Mouse (Mus musculus) cerebellum, adult 2 months (tissue): ENCODE measurements at regions not wholly inside any gene's neighbourhood (a gene's known extent, or its start where the extent isn't known, plus 50 kb on each side); places are given as distances from the start of the nearest gene placed in this dataset.
"Not testable (repeated sequence)": the region's sequence is repeated elsewhere in the genome, so short reads cannot be mapped to it uniquely, and the experiment has no call there.

ENCODE experiments used
- DNase-seq, 2 experiments: peaks; one replicate each; pipeline ENCODE4 v3.0.0; 2021
- H3K27ac ChIP-seq: fragments of 200-500 bp; 2 replicates; pipeline ENCODE4 v1.5.1; 2012; ENCODE audit warnings: low read length, control low read depth, inconsistent platforms; ENCODE audit not compliant: insufficient read depth
- H3K27me3 ChIP-seq: fragments of 200-500 bp; 2 replicates; pipeline ENCODE4 v1.6.1; 2012; ENCODE audit warnings: inconsistent platforms, mild to moderate bottlenecking, low read length, moderate library complexity; ENCODE audit not compliant: control insufficient read depth, insufficient read depth
- H3K4me1 ChIP-seq: fragments of 200-500 bp; 2 replicates; pipeline ENCODE4 v1.6.1; 2011; ENCODE audit warnings: low read length; ENCODE audit not compliant: control insufficient read depth, insufficient read depth
- H3K4me3 ChIP-seq: fragments of 200-500 bp; replicated peaks from 2 replicates; pipeline ENCODE3; 2011; ENCODE audit warnings: mild to moderate bottlenecking, low read depth, low read length, control low read depth; ENCODE audit not compliant: insufficient read depth
- CTCF ChIP-seq: fragments of 200-500 bp; IDR thresholded peaks from 2 replicates; pipeline ENCODE4 v1.5.1; 2011; ENCODE audit warnings: low read depth, mild to moderate bottlenecking, control low read depth, low read length, moderate library complexity, borderline replicate concordance; ENCODE audit not compliant: insufficient read depth
- POLR2A ChIP-seq: fragments of 200-500 bp; IDR thresholded peaks from 2 replicates; pipeline ENCODE4 v1.6.1; 2011; ENCODE audit warnings: low read length, control low read depth, borderline replicate concordance; ENCODE audit not compliant: insufficient read depth
- WGBS: fragments of 180-500 bp; shearing (Covaris S2); methylation state at CpG from one replicate; pipeline ENCODE4 v1.1.7; 2018; 5-methylcytosine and 5-hydroxymethylcytosine counted together

DNA sequence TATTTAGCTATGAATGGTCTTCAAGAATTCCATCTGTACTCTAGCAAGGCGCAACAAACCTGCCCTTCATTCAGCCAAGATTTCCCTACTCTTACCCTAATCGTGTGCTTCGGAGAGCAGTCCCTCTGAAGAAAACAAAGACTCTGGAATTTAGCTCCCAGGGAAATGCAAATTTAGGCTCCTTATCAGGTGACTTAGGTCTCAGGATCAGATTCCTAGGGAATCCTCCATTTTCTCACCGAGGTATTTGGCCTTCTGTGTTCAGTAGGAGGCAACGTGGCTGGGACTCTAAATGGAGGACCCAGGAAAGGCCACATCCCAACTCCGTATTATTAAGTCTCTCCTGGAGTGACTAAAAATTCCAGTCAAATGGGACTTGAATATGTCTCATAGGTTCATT is 204.2 kb upstream of the Olfr1324 start:
- Histone ChIP-seq H3K27ac (no peak overlapping the region), H3K27me3 (no peaks in the 10 kb centered on the region), H3K4me1 (no peaks in the 10 kb centered on the region), H3K4me3 (no peak overlapping the region)
- TF ChIP-seq POLR2A (no peak), CTCF (no peak)
- 54% methylated on average over 6 of the region's 6 CpGs for WGBS
- DNase-seq = no peak

DNA sequence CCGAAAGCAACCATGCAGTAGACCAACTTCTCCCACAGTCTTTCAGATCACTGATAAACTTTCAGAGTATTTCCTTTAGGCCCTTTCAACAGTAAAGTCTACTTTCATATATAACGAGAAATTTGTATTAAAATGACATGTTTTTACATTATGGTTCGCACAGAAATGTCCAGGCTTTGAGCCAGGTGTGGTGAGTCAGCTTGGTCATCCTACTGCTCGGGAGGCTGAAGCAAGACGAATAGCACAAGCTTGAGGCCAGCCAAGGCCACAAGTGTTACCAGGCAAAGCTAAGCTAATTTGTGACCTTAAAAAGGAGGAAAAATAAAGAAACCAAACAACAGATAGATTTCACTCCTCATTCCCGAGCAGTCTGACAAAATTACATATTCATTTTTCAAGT is 197.0 kb upstream of the Olfr1324 start:
- H3K27ac ChIP-seq = no peak overlapping the region
- DNase-seq = no peak
- no peaks in the 10 kb centered on the region for H3K27me3 ChIP-seq
- 65% methylated on average over 6 of the region's 6 CpGs for WGBS
- no peak overlapping the region for H3K4me3 ChIP-seq
- no peaks in the 10 kb centered on the region for H3K4me1 ChIP-seq
- TF ChIP-seq CTCF = no peak
- TF ChIP-seq POLR2A = no peak

DNA sequence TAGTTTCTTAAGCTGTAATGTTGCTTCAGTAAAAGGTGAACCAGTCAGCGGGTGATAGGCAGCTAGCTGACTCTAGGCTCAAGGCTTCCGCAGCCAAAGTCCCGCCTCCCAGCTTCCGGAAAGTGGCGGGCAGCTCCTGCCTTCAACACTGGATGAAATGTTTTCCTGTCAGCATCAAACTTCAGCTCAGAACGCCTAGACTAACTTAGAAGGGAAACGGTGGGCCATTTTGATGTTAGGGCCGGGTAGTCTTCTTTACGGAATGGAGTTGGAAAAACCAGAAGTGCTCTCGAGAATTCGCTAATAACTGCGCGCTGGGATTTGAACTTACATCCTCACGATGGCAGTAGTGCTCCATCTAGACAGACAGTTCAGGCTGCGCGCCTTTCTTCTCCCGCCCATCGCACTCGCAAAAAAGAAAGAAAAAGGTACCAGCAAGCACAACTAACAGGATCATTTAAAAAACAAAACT is 194.7 kb upstream of the Olfr1324 start:
- no peak overlapping the region for H3K27ac ChIP-seq
- peak in 1 of 2 experiments; percentile 86 for DNase-seq
- no peaks in the 10 kb centered on the region for H3K4me1 ChIP-seq
- no peaks in the 10 kb centered on the region for H3K27me3 ChIP-seq
- H3K4me3 ChIP-seq = no peak overlapping the region
- 87% methylated on average over 19 of the region's 19 CpGs for WGBS
- TF ChIP-seq POLR2A = no peak
- TF ChIP-seq CTCF = no peak

DNA sequence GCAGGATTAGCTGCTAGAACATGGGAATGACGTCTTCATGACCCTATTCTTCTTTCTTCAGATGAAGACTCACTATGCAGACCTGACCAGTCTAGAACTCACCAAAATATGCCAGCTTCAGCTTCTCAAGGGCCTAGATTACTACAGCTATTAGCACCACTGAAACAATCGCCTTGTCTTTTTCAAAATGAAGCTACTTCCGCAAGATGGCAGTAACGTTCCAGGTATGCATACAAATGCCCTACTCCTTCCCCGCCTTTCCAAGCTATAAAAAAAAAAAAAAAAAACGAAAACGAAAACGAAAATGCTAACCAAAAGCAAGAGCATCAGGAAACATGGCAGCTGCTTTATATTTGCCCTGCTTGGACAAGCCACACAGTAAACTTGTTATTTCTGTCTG is 192.6 kb upstream of the Olfr1324 start:
- Histone ChIP-seq H3K27ac (no peak overlapping the region), H3K4me3 (no peak overlapping the region), H3K4me1 (no peaks in the 10 kb centered on the region), H3K27me3 (no peaks in the 10 kb centered on the region)
- 80% methylated on average over 8 of the region's 8 CpGs for WGBS
- no peak for TF ChIP-seq CTCF
- TF ChIP-seq POLR2A = no peak
- peak in 1 of 2 experiments; percentile 37 for DNase-seq

DNA sequence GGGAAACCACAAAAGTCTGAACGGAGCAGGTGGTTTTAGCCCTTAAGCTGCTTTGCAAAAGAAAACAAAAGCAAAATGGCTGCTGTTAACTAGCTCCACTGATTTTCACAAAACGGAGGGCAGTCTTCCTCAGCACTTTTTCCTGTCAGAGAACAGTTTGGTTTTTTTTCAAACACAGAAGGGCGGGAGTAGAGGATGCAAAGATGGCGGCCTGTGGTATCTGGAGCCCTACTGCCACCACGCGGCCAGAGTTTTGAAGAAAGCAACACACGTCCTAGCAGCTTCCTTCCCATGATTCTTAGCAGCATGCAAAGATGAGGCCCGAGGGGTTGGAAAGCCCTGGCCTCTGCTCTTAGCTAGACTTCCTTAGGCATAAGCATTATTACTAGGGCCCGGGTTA is 191.6 kb upstream of the Olfr1324 start:
- WGBS = 83% methylated on average over 9 of the region's 9 CpGs
- TF ChIP-seq POLR2A (no peak), CTCF (no peak)
- no peak overlapping the region for H3K27ac ChIP-seq

DNA sequence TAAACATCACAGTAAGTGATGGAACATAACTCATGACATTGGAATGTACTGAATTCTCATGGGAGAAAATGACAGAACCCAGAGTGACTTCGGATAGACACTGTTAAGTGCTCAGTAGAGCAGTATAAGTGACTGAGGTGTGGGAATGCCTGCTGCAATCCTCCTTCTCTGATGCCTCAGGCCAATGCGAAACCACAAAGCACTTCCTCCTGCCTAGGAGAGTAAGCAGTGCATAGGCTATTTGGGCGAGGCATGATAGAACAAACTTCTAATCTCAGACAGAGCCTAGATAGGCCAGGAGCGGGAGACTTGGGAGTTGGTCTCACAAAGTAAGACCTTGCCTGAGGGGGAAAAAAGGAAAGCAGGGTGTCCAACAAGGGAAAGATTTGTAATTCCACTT is 190.6 kb upstream of the Olfr1324 start:
- no peak overlapping the region for H3K27ac ChIP-seq
- H3K27me3 ChIP-seq = no peaks in the 10 kb centered on the region
- TF ChIP-seq CTCF (no peak), POLR2A (no peak)
- H3K4me3 ChIP-seq = no peak overlapping the region
- no peak for DNase-seq
- no peaks in the 10 kb centered on the region for H3K4me1 ChIP-seq
- WGBS = 88% methylated on average over 4 of the region's 4 CpGs

More for the DNA sequence above, 191.6 kb upstream of the Olfr1324 start:
- DNase-seq = peak in 1 of 2 experiments; percentile 89
- Histone ChIP-seq H3K4me3 (no peak overlapping the region), H3K4me1 (no peaks in the 10 kb centered on the region), H3K27me3 (no peaks in the 10 kb centered on the region)

DNA sequence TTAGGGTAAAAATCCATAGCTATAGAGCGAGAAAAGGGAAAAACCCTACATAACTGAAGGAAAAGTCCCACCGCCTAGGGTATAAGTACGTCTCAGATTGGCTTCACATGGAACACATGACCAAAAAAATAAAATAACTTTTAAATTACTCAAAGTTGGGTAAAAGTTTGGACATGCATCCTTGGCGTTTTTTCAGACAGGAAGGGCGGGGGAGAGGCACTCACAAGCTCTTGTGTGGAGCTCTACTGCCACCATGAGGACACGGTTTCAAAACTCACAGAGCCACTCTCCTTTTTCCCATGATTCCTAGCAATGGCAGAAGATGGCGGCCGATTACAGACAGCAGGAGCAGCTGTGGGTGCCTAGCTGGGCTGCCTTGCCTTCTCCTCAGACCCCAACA is 188.6 kb upstream of the Olfr1324 start:
- H3K27ac ChIP-seq = not testable (repeated sequence)
- 85% methylated on average over 8 of the region's 8 CpGs for WGBS

DNA sequence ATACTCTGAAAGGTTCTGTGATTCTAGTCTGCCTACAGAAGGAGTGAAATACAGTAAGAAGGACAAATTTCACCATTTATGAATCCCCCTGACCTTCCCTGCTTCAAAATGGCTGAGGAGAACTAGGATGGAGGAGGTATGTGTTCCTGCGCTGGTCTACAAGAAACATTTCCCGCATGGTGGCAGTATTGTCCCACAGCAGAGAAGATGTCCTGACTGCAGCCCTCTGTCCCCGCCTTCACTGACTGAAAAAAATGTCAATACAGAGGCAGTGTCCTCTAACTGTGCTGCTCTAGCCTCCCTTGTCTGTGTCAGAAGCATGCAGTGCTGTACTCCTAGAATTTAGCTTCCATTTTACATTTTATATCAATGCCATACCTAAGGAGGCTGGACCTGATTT is 186.6 kb upstream of the Olfr1324 start:
- not testable (repeated sequence) for H3K4me3 ChIP-seq, H3K27ac ChIP-seq, H3K27me3 ChIP-seq, H3K4me1 ChIP-seq
- DNase-seq = peak in 1 of 2 experiments; percentile 87
- WGBS = 83% methylated on average over 3 of the region's 3 CpGs

More for the DNA sequence above, 188.6 kb upstream of the Olfr1324 start:
- H3K4me1 ChIP-seq, H3K4me3 ChIP-seq, H3K27me3 ChIP-seq: not testable (repeated sequence)
- peak in 1 of 2 experiments; percentile 83 for DNase-seq

DNA sequence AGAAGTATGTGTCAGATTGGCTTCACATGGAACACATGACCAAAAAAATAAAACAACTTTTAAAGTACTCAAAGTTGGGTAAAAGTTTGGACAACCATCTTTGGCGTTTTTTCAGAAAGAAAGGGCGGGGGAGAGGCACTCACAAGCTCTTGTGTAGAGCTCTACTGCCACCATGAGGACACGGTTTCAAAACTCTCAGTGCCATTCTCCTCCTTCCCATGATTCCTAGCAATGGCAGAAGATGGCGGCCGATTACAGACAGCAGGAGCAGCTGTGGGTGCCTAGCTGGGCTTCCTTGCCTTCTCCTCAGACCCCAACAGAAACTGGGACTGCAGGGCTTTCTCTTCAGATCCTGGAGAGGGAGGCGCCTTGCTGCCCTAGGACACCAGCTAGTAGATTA is 186.1 kb upstream of the Olfr1324 start:
- H3K4me1 ChIP-seq, H3K27ac ChIP-seq, H3K4me3 ChIP-seq, H3K27me3 ChIP-seq: not testable (repeated sequence)
- WGBS = 87% methylated on average over 6 of the region's 6 CpGs
- DNase-seq = peak in 1 of 2 experiments; percentile 81
